Mouse (Mus musculus): ENCODE measurements around the gene Zbtb32. TPM values are rescaled to one million over a fixed set of nuclear protein-coding genes. Genes with fewer than 3 reads are reported as not detected.

Zbtb32 gene
- polyA plus RNA-seq, 1 experiment from 2014 or later, result 0.36 TPM

DNA sequence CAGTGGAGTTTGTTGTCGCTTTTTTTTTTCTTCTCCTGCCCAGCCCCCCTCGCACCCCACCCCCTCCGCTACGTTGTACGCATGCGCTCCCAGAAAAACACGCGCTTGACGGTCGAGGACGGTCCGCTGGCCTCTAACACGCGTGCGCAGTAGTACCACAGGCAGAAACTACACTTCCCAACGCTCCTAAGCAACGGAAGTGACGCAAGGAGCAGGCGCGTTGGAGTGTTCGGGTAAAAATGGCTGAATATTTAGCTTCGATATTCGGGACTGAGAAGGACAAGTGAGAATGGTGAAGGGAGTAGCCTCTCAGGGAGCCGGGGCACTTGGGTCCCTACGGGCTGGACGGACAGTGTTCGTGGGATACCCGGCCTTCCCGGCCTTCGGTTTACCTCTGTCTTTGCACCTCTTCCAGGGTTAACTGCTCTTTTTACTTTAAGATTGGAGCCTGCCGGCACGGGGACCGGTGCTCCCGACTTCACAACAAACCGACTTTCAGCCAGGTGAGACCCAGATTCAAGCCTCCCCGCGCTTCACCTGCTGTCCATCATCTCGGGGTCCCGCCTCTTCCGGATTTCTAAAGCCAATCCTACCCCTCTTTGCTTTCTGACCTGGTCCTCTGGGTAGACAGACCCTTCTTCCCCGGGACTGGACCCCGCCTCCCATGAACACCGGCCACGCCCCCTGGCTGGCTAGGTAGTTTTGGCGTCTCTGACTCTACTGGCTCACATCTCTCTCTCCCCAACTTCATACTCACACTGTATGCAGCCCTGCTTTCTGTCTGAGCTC lies 35.4 kb downstream of the Zbtb32 start, which contains the start of the genes U2af1l4, Gm49396 and Psenen:
Gene U2af1l4 (plus strand): TSS at position 185 of the 789 bp plus-strand sequence.
Gene Gm49396 (plus strand): TSS at position 228 of the 789 bp plus-strand sequence.
Gene Psenen (minus strand): TSS at position 511 of the 789 bp plus-strand sequence.
- Histone ChIP-seq H3K9ac (peak within 1 kb of the TSS; percentile 73), H3K4me1 (peaks cover 37% of the 10 kb centered on the region), H3K27ac (peak within 1 kb of the TSS; percentile 97), H3K4me3 (replicated peaks) (peak within 1 kb of the TSS; percentile 80), H3K9me3 (replicated peaks) (no peaks in the 10 kb centered on the region), H3K27me3 (no peaks in the 10 kb centered on the region), H3K36me3 (peaks cover 42% of the 10 kb centered on the region), H3K4me2 (peak within 1 kb of the TSS; percentile 79)
- under 1% methylated on average over 45 of the region's 45 CpGs for WGBS
- peak; percentile 91 for ATAC-seq (replicated peaks; ENCODE audit: low FRiP score)

DNA sequence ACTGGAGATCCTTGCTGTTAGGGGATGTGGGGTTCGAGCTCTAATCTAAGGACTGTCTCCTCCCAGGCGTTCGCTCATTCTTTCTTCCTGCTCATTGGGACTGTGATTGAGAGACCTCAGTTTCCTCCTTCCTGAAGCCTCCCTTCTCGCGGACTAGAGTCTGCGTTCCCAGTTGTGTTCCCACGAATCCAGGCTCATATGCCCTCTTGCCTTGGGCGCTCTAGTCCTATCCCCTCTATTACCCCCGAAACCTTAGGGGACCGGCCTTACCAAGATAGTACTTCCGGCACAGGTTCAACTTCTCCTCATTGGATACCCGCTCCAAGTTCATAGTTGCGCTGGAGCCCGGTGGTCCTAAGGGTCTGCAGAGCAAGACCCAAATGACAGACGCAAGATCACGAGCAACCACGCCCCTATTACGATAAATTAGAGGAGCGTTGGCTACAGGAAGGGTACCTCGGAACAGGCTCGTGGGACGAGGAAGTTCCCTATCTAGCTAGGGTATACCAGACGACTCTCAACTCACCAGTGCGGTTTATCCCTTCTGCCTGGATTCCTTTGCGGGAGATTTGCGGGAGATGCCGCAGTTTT lies 36.1 kb downstream of the Zbtb32 start:
- peak overlapping the region; percentile 79 for H3K4me2 ChIP-seq
- H3K9ac ChIP-seq, result peak overlapping the region; percentile 73
- peak overlapping the region; percentile 97 for H3K27ac ChIP-seq
- no peak for ATAC-seq (replicated peaks; ENCODE audit: low FRiP score)
- H3K4me1 ChIP-seq, result peaks cover 44% of the 10 kb centered on the region
- under 1% methylated on average over 27 of the region's 27 CpGs for WGBS
- H3K36me3 ChIP-seq, result peaks cover 39% of the 10 kb centered on the region
- H3K9me3 ChIP-seq (replicated peaks), result no peaks in the 10 kb centered on the region
- H3K27me3 ChIP-seq, result no peaks in the 10 kb centered on the region
- peak overlapping the region; percentile 80 for H3K4me3 ChIP-seq (replicated peaks)

DNA sequence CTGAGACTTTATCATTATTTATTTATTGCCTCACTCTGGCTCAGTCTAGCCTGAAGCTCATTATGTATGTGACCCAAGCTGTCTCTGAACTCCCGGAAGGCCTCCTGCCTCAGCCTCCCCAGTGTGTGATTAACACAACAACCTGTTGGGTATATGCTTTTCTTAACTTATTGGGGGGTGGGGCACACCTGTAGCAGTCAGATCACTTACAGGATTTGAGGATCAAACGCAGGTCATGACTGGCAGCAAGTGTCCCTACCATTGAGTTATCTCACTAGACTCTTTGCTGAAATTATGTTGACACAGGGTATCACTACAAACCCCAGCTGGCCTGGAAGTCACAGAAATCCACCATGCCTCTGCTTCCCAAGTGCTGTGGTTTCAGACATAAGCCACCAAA lies 38.4 kb downstream of the Zbtb32 start:
- peak overlapping the region; percentile 71; the same call in 1 of the 2 replicates for H3K4me3 ChIP-seq (replicated peaks)
- peak overlapping the region; percentile 71; the same call in 1 of the 2 replicates for H3K27ac ChIP-seq
- ATAC-seq (replicated peaks; ENCODE audit: low FRiP score), result no peak
- 0 out of 2 replicates have a peak overlapping the region, but pooled peaks have one; percentile 14 for H3K9ac ChIP-seq
- WGBS, result 58% methylated on average over 2 of the region's 2 CpGs
- H3K27me3 ChIP-seq, result no peaks in the 10 kb centered on the region
- H3K4me1 ChIP-seq, result peaks cover 44% of the 10 kb centered on the region
- H3K4me2 ChIP-seq, result peak overlapping the region; percentile 92
- H3K9me3 ChIP-seq (replicated peaks), result no peaks in the 10 kb centered on the region
- peaks cover 39% of the 10 kb centered on the region for H3K36me3 ChIP-seq

DNA sequence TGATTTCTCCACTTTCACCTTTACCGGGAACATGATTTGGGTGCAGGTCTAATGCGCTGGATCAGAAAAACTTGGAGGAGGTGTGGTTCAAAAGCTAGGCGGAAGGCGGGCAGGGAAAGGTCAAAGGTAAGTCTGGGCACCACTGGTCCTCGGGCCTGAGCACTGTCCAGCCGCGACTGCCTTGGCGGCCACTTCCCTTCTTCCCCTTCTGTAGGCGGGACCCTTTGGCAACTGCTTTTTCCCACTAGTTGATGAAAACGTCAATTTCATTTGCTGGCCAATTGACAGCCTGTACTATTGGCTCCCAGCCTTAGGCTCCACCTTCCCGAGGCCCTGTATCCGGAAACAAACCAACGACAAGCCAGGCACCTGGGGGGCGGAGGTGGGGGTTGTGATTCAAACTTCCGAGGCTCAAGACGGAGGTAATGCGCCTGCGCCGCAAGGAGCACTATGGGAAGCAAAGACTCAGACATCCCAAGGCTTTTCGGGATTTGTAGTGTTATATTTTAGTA lies 39.2 kb downstream of the Zbtb32 start, which contains the start of gene Lin37:
Gene Lin37 (minus strand): TSS at position 396 of the 512 bp plus-strand sequence.
- peak within 1 kb of the TSS; percentile 75 for H3K27ac ChIP-seq
- peak within 1 kb of the TSS; percentile 81 for H3K9ac ChIP-seq
- peak within 1 kb of the TSS; percentile 92 for H3K4me2 ChIP-seq
- H3K4me3 ChIP-seq (replicated peaks), result peak within 1 kb of the TSS; percentile 71
- no peaks in the 10 kb centered on the region for H3K27me3 ChIP-seq
- no peaks in the 10 kb centered on the region for H3K9me3 ChIP-seq (replicated peaks)
- WGBS, result under 1% methylated on average over 20 of the region's 20 CpGs
- H3K36me3 ChIP-seq, result peaks cover 39% of the 10 kb centered on the region
- ATAC-seq (replicated peaks; ENCODE audit: low FRiP score), result peak; percentile 87
- H3K4me1 ChIP-seq, result peaks cover 42% of the 10 kb centered on the region

DNA sequence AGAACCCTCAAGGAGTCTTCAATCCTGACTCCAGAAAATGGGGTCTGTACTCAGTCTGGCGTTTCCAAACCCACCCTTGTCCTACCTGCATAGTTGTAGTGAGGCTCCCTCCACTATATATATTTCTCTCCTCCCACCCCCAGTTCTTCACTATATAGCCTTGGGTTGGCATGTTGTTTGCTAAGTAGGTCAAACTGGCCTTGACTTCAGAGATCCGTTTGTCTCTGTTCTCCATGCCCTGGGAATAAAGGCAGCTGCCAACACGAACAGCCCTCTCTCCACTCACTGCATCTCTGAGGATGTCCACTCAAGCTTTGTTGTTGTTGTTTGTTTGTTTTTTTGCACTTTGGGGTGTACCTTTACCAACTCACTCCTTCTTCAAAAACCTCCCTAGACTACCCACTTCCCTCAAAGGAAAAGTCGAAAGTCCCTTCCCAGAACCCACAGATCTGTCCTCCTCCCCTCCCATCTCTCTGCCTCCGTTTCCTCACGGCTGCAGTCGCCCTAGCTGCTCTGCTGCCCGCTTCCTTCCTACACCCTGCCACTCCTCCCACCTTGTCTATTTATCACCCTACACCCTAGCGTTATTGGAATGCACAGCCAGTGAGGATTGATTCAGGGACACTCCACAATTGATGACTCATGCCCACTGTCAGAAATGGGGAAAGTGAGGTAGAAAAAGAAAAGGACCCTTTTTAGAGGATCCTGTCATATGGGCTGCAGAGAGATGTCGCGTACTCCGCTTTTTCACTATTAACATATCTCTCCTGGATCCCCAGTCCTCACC lies 39.9 kb downstream of the Zbtb32 start:
- no peak for ATAC-seq (replicated peaks; ENCODE audit: low FRiP score)
- Histone ChIP-seq H3K36me3 (peaks cover 44% of the 10 kb centered on the region), H3K4me3 (replicated peaks) (peak overlapping the region; percentile 71), H3K9ac (peak overlapping the region; percentile 81), H3K9me3 (replicated peaks) (no peaks in the 10 kb centered on the region), H3K27ac (peak overlapping the region; percentile 75), H3K4me2 (peak overlapping the region; percentile 92), H3K4me1 (peaks cover 39% of the 10 kb centered on the region), H3K27me3 (no peaks in the 10 kb centered on the region)
- 13% methylated on average over 12 of the region's 12 CpGs for WGBS

DNA sequence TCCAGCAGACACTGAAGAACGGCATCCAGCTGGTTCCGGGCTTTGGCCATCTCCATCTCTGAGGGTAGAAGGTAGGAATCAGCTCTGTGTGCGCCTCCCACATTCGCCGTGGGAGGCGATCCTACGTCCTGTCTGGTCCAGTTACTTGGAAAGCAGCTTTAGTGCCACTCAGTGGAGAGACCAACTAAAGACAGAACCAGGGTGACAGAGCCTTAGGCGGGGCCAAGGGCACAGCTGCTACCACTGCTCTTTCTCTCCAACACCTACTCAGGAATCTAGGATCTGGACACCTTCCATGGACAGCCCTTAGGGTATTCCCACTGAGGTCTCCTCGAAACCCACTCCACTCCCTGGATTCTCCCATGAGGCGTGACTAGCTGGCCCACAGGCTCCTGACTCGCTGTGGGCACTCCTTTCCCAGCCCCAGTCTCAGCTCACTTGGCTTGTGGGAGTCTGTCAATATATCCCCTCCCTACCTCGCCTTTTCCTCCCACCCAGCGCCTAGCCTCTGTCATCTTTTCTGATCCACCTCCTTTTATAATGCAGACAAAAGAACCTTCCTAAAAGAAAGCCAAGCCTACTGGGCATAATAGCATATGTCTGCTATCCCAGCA lies 40.7 kb downstream of the Zbtb32 start:
- no peaks in the 10 kb centered on the region for H3K27me3 ChIP-seq
- peaks cover 44% of the 10 kb centered on the region for H3K36me3 ChIP-seq
- no peak overlapping the region for H3K27ac ChIP-seq
- H3K9ac ChIP-seq, result peak overlapping the region; percentile 81; the same call in 1 of the 2 replicates
- peak overlapping the region; percentile 92 for H3K4me2 ChIP-seq
- no peaks in the 10 kb centered on the region for H3K9me3 ChIP-seq (replicated peaks)
- no peak for ATAC-seq (replicated peaks; ENCODE audit: low FRiP score)
- H3K4me1 ChIP-seq, result peaks cover 44% of the 10 kb centered on the region
- 82% methylated on average over 13 of the region's 13 CpGs for WGBS
- H3K4me3 ChIP-seq (replicated peaks), result peak overlapping the region; percentile 71

DNA sequence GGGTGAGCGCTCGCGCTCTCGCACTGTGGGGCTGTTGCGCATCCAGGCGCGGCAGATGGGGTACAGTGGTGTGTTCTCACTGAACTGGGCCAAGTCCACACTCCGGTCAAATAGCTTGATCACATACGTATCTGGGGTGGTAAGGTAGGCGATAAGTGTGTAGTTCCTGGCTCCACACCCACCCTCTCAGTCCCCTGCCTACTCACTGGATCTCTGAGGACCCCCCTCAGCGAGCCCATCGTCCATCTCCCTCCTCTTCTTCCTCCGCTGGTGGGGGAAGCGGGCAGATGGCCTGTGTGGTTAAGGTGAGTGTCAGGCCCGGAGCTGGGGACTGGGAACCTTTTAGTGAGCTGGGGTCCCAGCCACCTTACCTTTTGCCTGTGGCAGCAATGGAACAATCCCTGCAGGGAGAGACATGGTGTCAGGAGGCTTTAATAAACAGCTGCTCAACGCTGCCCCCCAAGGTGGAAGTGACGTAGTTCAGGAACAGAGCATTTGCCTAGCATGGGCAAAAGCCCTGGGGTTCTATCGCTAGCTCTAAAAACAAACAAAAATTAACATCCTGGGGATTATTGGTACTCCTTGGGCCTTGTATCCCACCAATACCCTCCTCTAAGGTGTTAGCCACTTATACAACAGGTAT lies 41.7 kb downstream of the Zbtb32 start:
- H3K27ac ChIP-seq, result no peak overlapping the region
- H3K27me3 ChIP-seq, result no peaks in the 10 kb centered on the region
- H3K9ac ChIP-seq, result no peak overlapping the region
- peaks cover 46% of the 10 kb centered on the region for H3K4me1 ChIP-seq
- no peak for ATAC-seq (replicated peaks; ENCODE audit: low FRiP score)
- H3K4me2 ChIP-seq, result no peak overlapping the region
- no peak overlapping the region for H3K4me3 ChIP-seq (replicated peaks)
- no peaks in the 10 kb centered on the region for H3K9me3 ChIP-seq (replicated peaks)
- 94% methylated on average over 18 of the region's 18 CpGs for WGBS
- H3K36me3 ChIP-seq, result peaks cover 44% of the 10 kb centered on the region

DNA sequence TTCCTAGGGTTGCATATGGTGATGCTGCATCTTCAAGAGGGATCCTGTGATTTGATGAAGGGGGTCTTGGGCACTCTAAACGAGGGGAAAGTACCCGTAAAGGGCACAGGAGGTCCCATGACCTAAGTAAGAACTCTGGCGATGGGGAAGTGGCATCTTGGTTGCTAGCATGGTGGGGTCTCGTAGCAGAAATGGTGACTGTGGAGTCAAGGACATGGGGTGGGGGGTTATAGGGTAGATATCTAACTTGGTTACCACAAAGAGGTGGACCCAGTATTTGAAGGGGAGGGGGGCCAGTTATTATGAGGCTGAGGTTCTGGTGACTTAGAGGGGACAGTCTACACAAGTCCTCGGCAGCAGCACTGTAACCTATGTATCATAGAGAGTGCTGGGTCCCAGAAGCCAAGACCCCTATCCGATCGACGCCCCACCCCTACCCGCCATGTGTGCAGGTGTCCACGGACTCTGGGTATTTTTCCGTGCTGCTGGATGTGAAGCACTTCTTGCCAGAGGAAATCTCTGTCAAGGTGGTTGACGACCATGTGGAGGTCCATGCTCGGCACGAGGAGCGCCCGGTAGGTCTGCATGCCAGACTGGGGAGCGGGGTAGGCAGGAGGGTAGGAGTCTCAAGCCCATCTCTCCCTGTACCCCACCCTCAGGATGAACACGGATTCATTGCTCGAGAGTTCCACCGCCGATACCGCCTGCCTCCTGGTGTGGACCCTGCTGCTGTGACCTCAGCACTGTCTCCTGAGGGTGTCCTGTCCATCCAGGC lies 44.7 kb downstream of the Zbtb32 start:
- Histone ChIP-seq H3K9me3 (replicated peaks) (no peaks in the 10 kb centered on the region), H3K27ac (0 out of 2 replicates have a peak overlapping the region, but pooled peaks have one; percentile 99), H3K4me1 (peaks cover 41% of the 10 kb centered on the region), H3K9ac (0 out of 2 replicates have a peak overlapping the region, but pooled peaks have one; percentile 56), H3K36me3 (peaks cover 40% of the 10 kb centered on the region), H3K27me3 (no peaks in the 10 kb centered on the region), H3K4me3 (replicated peaks) (peak overlapping the region; percentile 66), H3K4me2 (peak overlapping the region; percentile 85)
- WGBS, result 80% methylated on average over 22 of the region's 22 CpGs
- ATAC-seq (replicated peaks; ENCODE audit: low FRiP score), result no peak

DNA sequence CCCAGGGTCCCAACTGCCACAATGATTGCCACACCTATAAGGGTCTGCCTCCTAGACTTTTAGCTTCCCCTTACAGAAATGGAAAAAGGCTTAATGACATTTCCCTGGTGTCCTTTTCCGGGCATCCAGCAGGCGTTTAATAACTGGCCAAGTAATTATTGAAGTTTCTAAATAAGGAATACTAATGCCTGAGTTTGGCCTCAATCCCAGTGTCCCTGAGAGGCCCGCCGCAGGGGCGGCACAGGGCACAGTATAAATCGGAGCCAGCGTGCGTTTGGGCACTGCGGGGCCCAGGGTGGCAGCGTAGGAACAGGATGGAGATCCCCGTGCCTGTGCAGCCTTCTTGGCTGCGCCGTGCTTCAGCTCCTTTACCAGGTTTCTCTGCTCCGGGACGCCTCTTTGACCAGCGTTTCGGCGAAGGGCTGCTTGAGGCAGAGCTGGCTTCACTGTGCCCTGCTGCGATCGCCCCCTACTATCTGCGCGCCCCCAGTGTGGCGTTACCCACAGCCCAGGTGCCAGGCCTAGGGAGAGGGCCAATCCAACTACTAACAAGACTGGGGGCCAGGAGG lies 45.6 kb downstream of the Zbtb32 start:
- 3% methylated on average over 23 of the region's 23 CpGs for WGBS
- H3K4me2 ChIP-seq, result peak overlapping the region; percentile 85
- H3K27me3 ChIP-seq, result no peaks in the 10 kb centered on the region
- H3K9me3 ChIP-seq (replicated peaks), result no peaks in the 10 kb centered on the region
- peaks cover 32% of the 10 kb centered on the region for H3K4me1 ChIP-seq
- H3K36me3 ChIP-seq, result peaks cover 49% of the 10 kb centered on the region
- peak overlapping the region; percentile 56 for H3K9ac ChIP-seq
- H3K27ac ChIP-seq, result peak overlapping the region; percentile 99
- 0 out of 2 replicates have a peak, but pooled peaks have one; percentile 19 for ATAC-seq (replicated peaks; ENCODE audit: low FRiP score)
- H3K4me3 ChIP-seq (replicated peaks), result peak overlapping the region; percentile 66

Data from kidney, embryonic 15.5 days (tissue).